Mouse (Mus musculus): ENCODE results near the gene Lrrc3.

GRCm38 (mm10) chr10:77890987-77891565 is 11.3 kb downstream of the Lrrc3 start:
- TF ChIP-seq POLR2A (IDR thresholded peaks at IDR 0.05; ENCODE audit: low read depth, low read length) (no peak), CTCF (IDR thresholded peaks at IDR 0.05; ENCODE audit: extremely low read depth, insufficient read length, insufficient replicate concordance, low read depth, low read length) (no peak)
